ENCODE assay signal across 13 mouse cellular contexts in genomic region chr11:62911362-62911761, GRCm38 (mm10). TPM values are rescaled to one million over a fixed set of nuclear protein-coding genes. Genes with fewer than 3 reads are reported as not detected.
DNase-seq lines count a peak whose midpoint lies in the region; ATAC-seq and TF ChIP-seq lines count a peak whose summit lies in the region.
"Had no signal": no experiment of that assay in that cellular context is flagged by ENCODE, and none has a peak within 500 bp of the region (broad histone marks: within the 10 kb centered on the region; RNA-seq: fewer than 3 reads in every experiment).

No protein-coding gene starts in this region.

- H3K9ac ChIP-seq in forebrain, embryonic 16.5 days (replicated peaks; ENCODE audit: low read depth, low read length), result no peak overlapping the region
- no peak overlapping the region for H3K9ac ChIP-seq in limb, embryonic 14.5 days (ENCODE audit: low read depth, low read length, severe bottlenecking)

- no peaks in the 10 kb centered on the region for H3K9me3 ChIP-seq in forebrain, embryonic 16.5 days (ENCODE audit: control insufficient read depth, low read length)
- no peaks in the 10 kb centered on the region for H3K9me3 ChIP-seq in forebrain, embryonic 10.5 days
- no peaks in the 10 kb centered on the region for H3K9me3 ChIP-seq in limb, embryonic 14.5 days (ENCODE audit: control insufficient read depth, low read length)

- no peaks in the 10 kb centered on the region for H3K27me3 ChIP-seq in forebrain, embryonic 16.5 days (replicated peaks; ENCODE audit: control insufficient read depth, insufficient read depth, low read length)
- H3K27me3 ChIP-seq in forebrain, embryonic 10.5 days (ENCODE audit: poor library complexity, severe bottlenecking), result no peaks in the 10 kb centered on the region
- H3K27me3 ChIP-seq in limb, embryonic 14.5 days (ENCODE audit: control insufficient read depth, insufficient read depth, low read length), result no peaks in the 10 kb centered on the region

- no peak for DNase-seq in forebrain, embryonic 10.5 days (ENCODE audit: extremely low spot score, low spot score)
- DNase-seq in left cerebral cortex, adult 11 months (ENCODE audit: low spot score), result peak; percentile 18
- no peak for DNase-seq in left cerebral cortex, postnatal 4 days
- DNase-seq in NIH3T3 (ENCODE audit: low read depth), result peak; percentile 85
- DNase-seq in limb, embryonic 14.5 days (ENCODE audit: low spot score), result peak; percentile 27
- no peak for DNase-seq in gastrocnemius, postnatal 10 days
- DNase-seq in kidney, postnatal 10 days, result no peak
- DNase-seq: embryo, embryonic 11 days had no signal

- H3K4me2 ChIP-seq in forebrain, embryonic 16.5 days (ENCODE audit: low read length), result no peak overlapping the region
- no peak overlapping the region for H3K4me2 ChIP-seq in limb, embryonic 14.5 days (replicated peaks; ENCODE audit: low read depth, low read length, severe bottlenecking)

- intact Hi-C loops in left cerebral cortex, postnatal 4 days (cut with DNase I), result no loop called here

- H3K27ac ChIP-seq in forebrain, embryonic 16.5 days (ENCODE audit: low read length), result no peak overlapping the region
- no peak overlapping the region for H3K27ac ChIP-seq in forebrain, embryonic 10.5 days
- H3K27ac ChIP-seq in limb, embryonic 14.5 days (replicated peaks; ENCODE audit: low read depth, low read length), result 0 out of 2 replicates have a peak overlapping the region, but pooled peaks have one; percentile 39
- H3K27ac ChIP-seq: macrophage had no signal

- TF ChIP-seq POLR2A in limb, embryonic 14.5 days (IDR thresholded peaks at IDR 0.05; ENCODE audit: borderline replicate concordance, extremely low read depth, insufficient read depth, insufficient read length), result no peak

- 31% methylated on average over 8 of the region's 8 CpGs for whole genome bisulfite sequencing in forebrain, embryonic 16.5 days
- 79% methylated on average over 8 of the region's 8 CpGs for WGBS in forebrain, embryonic 10.5 days
- 51% methylated on average over 8 of the region's 8 CpGs for WGBS in limb, embryonic 14.5 days

- ATAC-seq in forebrain, embryonic 16.5 days, result peak; percentile 33; the same call in 1 of the 2 replicates
- no peak for ATAC-seq in limb, embryonic 14.5 days (ENCODE audit: low FRiP score, low read depth)

- no peaks in the 10 kb centered on the region for H3K36me3 ChIP-seq in forebrain, embryonic 16.5 days (ENCODE audit: control insufficient read depth, insufficient read depth)
- H3K36me3 ChIP-seq in forebrain, embryonic 10.5 days (replicated peaks), result no peaks in the 10 kb centered on the region
- H3K36me3 ChIP-seq in limb, embryonic 14.5 days (ENCODE audit: control insufficient read depth, insufficient read depth, low read length), result no peaks in the 10 kb centered on the region

- H3K4me3 ChIP-seq in forebrain, embryonic 16.5 days (replicated peaks; ENCODE audit: low read length), result no peak overlapping the region
- H3K4me3 ChIP-seq in forebrain, embryonic 10.5 days, result no peak overlapping the region
- H3K4me3 ChIP-seq in limb, embryonic 14.5 days (replicated peaks; ENCODE audit: low read length), result no peak overlapping the region

- H3K4me1 ChIP-seq in forebrain, embryonic 16.5 days (replicated peaks; ENCODE audit: control insufficient read depth, insufficient read depth, low read length), result no peaks in the 10 kb centered on the region
- H3K4me1 ChIP-seq in forebrain, embryonic 10.5 days, result peaks cover 7% of the 10 kb centered on the region
- peaks cover 4% of the 10 kb centered on the region; the same call in 1 of the 2 replicates for H3K4me1 ChIP-seq in limb, embryonic 14.5 days (ENCODE audit: control insufficient read depth, insufficient read depth, low read length)

RNA-seq across cellular contexts. Expression of gene Tvp23b, which starts 32.1 kb away (rescaled TPM):
- polyA plus RNA-seq in forebrain, embryonic 16.5 days (2015; fragmentation: Nextera tagmentation; extraction: Ambion mirVana), result 55.0 and 64.9 TPM in 2 replicates
- 36.1 and 40.7 TPM in 2 replicates for polyA plus RNA-seq in forebrain, embryonic 10.5 days (2016; fragmentation: Nextera tagmentation; extraction: Ambion mirVana)
- total RNA-seq in left cerebral cortex, postnatal 4 days (2021), result 10 to 100 TPM; 19.6 to 22.0 TPM
- 38.2 and 40.1 TPM in 2 replicates for polyA plus RNA-seq in limb, embryonic 14.5 days (2012; rRNA removed)
- 60.4 and 65.6 TPM in 2 replicates for polyA plus RNA-seq in limb, embryonic 14.5 days (2014; fragmentation: Nextera tagmentation; extraction: Ambion mirVana)
- 10 to 100 TPM; 11.3 to 15.2 TPM for total RNA-seq in gastrocnemius, postnatal 10 days (2021)

RNA-seq across cellular contexts. Expression of gene Cdrt4, which starts 39.6 kb away (rescaled TPM):
- polyA plus RNA-seq in forebrain, embryonic 16.5 days (2015; fragmentation: Nextera tagmentation; extraction: Ambion mirVana), result 0.36 TPM in 1 of 2 replicates, not detected in the other
- not detected in 2 replicates for polyA plus RNA-seq in forebrain, embryonic 10.5 days (2016; fragmentation: Nextera tagmentation; extraction: Ambion mirVana)
- total RNA-seq in left cerebral cortex, postnatal 4 days (2021), result not detected
- polyA plus RNA-seq in limb, embryonic 14.5 days (2012; rRNA removed), result 0.52 TPM in 1 of 2 replicates, not detected in the other
- polyA plus RNA-seq in limb, embryonic 14.5 days (2014; fragmentation: Nextera tagmentation; extraction: Ambion mirVana), result 0.36 and 0.58 TPM in 2 replicates
- under 1 TPM in 1 of 2 experiments, not detected in 1; 0.59 TPM for total RNA-seq in gastrocnemius, postnatal 10 days (2021)
- total RNA-seq: left cerebral cortex, postnatal 10 days had no signal
- polyA plus RNA-seq: C2C12; macrophage; stomach, embryonic 14.5 days had no signal

Comparison
In these comparisons a context has a peak if more than half of its experiments do, and no peak if none do; other contexts are left out.
1. DNase-seq: peak in left cerebral cortex, adult 11 months (single experiment), NIH3T3 (single experiment) and limb, embryonic 14.5 days (single experiment); none in forebrain, embryonic 10.5 days (single experiment), left cerebral cortex, postnatal 4 days (single experiment), gastrocnemius, postnatal 10 days (single experiment) and kidney, postnatal 10 days (single experiment).